Mouse (Mus musculus) adrenal gland, adult (tissue): ENCODE data around the gene Zdhhc15.
A peak's percentile ranks its signal among the peaks of the same experiment; 100 is the strongest.
"Not testable (repeated sequence)": the region's sequence is repeated elsewhere in the genome, so short reads cannot be mapped to it uniquely, and the experiment has no call there.

Source experiments
- DNase-seq, 2 experiments: peaks; one replicate each; pipeline ENCODE4 v3.0.0; 2022 to 2023; ENCODE audit warnings: low spot score in 1 of 2; ENCODE audit not compliant: inconsistent age in 2 of 2

Gene Zdhhc15

GRCm38 (mm10) chrX:104670757-104671549 lies at the start of gene Zdhhc15:
Gene Zdhhc15 (minus strand): TSS chrX:104671064.
- peak; percentile 46 to 73 for DNase-seq

DNA sequence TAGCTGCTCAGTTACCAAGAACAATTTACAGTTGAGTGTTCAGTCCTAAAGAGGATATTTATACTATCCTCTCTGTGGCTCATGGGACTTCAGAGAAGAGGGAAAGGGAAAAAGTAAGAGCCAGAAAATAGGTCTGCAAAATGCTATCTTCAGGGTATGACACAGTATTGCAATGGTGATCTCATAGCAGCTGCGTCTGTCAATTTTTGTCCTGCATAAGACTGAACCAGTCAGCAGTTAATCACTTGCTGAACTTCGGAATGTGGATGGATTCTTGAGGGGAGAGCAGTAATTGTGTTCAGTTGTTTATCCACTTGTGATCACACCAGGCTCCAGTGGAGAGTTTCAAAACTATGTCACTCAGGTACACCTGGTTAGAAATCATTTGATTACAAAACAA lies 37.1 kb upstream of the Zdhhc15 start:
- no peak for DNase-seq

GRCm38 (mm10) chrX:104669850-104670756 lies 761 bp downstream of the Zdhhc15 start:
- DNase-seq = no peak

- DNase-seq = no peak
Measured at GRCm38 (mm10) chrX:104656976-104657375, 13.9 kb downstream of the Zdhhc15 start.

- no peak for DNase-seq
Measured at GRCm38 (mm10) chrX:104612531-104612930, 58.3 kb downstream of the Zdhhc15 start.

DNA sequence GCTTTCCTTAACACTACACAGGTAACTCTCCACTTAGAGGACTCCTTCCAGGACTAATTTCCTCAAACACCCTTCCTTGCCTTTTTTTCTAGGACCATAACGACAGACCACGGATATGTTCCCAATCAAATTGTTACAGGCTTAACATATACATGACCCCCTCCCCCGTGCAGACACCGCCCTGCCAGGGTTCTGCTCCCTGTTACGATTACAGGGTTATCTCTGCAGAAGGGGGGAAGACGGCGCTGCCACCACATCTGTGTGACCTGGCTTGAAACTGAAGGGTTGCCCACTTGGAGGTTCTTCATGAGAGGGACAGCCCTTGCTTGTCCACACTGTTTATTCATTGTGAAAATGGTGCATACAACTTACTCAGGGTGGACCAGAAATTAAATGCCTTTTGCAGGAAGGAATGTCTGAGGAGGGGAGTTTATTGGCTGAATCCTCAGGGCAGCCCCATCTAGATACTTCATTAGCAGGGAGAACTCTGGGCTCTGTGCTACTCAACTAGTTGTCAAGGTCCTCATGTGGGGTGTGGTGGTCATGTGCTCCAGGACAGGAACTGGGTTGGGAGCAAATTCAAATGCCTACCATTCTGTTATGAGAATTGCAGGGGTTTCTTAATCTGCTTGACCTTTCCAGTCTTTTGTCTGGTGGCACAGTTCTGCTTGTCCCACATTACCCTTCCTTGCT lies 67.0 kb downstream of the Zdhhc15 start:
- DNase-seq = not testable (repeated sequence)

- not testable (repeated sequence) for DNase-seq
Measured at GRCm38 (mm10) chrX:104602168-104602859, 68.5 kb downstream of the Zdhhc15 start.

- no peak for DNase-seq
Measured at GRCm38 (mm10) chrX:104573946-104574345, 96.9 kb downstream of the Zdhhc15 start.

GRCm38 (mm10) chrX:104567497-104567896 lies 103.4 kb downstream of the Zdhhc15 start:
- DNase-seq = peak in 1 of 2 experiments; percentile 19

GRCm38 (mm10) chrX:104545283-104545682 lies 125.6 kb downstream of the Zdhhc15 start:
- DNase-seq = no peak

DNA sequence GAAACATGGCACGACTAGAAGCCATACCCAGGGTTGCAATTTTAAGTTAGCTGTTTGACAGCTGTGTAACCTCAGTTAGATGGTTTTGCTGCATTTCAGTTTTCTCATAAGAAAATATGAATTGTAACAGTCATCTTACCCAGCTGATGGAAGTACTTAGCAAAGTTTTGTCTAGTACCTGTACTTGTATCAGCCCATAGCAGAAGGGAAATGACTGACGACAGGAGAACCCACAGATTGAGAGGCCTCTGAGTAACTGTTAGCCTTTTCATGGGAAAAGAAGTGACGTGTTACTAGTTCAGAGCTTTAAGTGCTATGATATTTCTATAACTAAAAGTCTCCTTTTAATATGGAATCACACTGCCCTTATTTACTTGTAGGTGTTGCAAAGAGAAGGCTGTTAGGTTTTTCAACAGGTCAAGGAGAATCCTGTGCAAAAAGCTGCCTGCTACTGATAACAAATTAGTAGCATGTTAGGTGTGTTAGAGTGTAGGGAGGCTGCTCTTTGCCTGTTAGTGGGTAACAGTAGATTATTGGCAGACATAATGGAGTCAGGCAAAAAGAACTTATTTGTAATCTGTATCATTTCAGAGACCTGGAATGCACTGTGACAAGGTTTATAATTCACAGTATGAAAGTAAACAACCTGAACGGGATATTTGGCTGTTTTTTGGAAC lies 126.8 kb downstream of the Zdhhc15 start:
- DNase-seq = no peak

DNA sequence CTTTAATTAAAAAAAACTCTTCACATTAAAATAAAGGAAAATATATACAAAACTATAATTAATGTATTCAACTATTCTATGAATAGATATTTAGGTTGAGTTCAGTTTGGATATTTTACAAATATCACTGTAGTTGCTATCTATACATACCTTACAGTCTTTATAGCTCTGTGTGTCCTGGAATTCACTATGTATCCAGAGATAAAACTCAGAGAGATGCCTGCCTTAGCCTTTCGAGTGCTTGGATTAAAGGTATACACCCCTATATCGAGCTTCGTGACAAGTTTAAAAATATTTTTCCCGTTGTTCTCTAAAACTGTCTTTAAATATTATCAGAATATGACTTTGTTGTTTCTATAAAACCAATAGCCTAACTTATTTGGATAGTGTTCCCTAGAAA lies 128.2 kb downstream of the Zdhhc15 start:
- DNase-seq = no peak

- no peak for DNase-seq
Measured at GRCm38 (mm10) chrX:104501765-104502164, 169.1 kb downstream of the Zdhhc15 start.

- DNase-seq = no peak
Measured at GRCm38 (mm10) chrX:104489626-104490355, 181.1 kb downstream of the Zdhhc15 start.

DNA sequence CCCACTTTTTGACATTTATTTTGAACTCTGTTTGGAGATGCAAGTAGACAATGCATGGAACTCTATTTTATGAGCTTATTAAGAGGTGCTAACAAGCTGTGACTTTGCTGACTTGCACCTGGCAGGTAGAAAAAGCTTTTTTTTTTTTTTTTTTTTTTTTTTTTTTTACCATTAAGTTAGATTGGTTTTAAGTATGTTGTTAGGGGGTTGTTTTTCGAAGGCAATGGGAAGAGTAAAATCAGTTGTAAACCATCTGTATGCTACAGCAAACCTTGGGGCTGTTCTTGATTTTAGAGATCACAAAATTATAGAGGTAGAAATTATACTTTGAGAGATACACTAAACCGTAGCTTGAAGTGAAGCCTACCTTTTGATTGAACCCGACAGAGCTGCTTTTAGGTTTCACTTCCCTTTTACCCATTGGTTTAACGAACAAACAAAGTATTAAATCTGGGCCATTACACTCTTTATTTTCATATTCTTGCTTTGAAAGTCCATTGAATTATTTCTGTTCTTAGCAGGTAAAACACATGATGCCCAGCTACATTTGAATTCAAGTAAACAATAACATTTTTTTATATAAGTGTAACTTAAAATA lies 181.9 kb downstream of the Zdhhc15 start:
- no peak for DNase-seq

DNA sequence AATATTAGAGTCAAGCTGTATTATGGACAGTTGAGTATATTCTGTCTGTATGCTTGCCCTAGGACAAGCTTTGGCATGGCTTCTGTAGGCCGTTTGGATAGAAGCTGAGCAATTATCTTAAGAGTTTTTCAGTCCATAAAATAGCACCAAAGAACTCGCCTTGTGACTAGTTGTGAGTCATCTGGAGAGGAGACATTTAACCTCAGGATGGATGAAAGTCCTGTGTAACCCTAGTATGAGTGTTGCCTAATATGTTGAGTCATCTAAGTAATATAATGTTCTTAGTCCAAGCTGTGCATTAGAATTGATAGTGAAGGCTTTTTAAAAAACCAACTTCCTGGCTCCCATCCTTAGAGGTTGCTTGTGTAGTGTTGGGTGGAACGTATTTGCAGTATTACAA lies 182.8 kb downstream of the Zdhhc15 start:
- DNase-seq = peak in 1 of 2 experiments; percentile 51
